Mouse (Mus musculus): Measurements from ENCODE around the gene Zfp36l2. TPM values are rescaled to one million over a fixed set of nuclear protein-coding genes. Genes with fewer than 3 reads are reported as not detected.

Zfp36l2 gene
- polyA plus RNA-seq, 1 experiment from 2014 or later, result 12.5 TPM

DNA sequence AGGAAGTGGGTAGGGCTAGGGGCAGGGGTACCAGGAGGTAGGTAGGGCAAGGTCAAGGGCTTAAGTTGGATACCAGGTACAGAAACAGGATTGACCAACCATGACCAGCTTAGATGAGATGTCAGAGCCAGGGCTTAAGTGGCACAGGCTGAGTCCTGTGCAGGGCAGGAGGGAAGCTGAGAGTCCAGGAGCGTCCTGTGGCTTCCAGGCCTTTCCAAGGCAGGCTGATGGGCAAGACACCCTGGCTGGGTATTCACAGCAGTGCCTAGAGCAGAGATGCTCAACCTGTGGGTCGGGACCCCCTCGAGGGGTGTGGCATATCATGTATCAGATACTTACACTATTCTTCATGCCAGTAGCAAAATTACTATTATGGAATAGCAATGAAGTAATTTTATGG is 22.0 kb downstream of the Zfp36l2 start:
- 94% methylated on average over 3 of the region's 3 CpGs for WGBS
- Histone ChIP-seq H3K27me3 (replicated peaks) (no peaks in the 10 kb centered on the region), H3K4me2 (replicated peaks) (no peak overlapping the region), H3K9me3 (no peaks in the 10 kb centered on the region), H3K4me3 (no peak overlapping the region), H3K36me3 (no peaks in the 10 kb centered on the region), H3K27ac (no peak overlapping the region), H3K9ac (no peak overlapping the region), H3K4me1 (no peaks in the 10 kb centered on the region)
- ATAC-seq (ENCODE audit: low FRiP score, low read depth), result no peak

DNA sequence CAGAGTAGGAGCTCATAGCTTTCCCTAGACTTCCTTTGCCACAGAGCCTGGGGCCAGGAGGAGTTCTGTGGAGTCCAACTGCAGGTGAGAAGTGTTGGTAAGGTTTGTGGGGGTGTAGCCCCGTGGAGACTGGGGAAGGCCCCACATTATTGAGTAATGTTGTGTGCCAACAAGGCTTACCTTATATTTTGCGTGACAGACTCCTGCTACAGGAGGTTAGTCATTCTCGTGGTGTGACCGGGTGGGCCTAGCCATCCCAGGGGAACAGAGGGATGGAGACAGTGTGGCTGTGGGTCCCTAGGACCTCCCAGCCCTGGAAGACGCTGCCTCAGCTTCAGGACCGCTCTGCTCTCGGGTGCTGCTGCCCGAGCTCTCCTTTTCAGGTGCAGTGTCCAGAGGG is 23.6 kb downstream of the Zfp36l2 start:
- Histone ChIP-seq H3K9me3 (no peaks in the 10 kb centered on the region), H3K9ac (no peak overlapping the region), H3K4me1 (no peaks in the 10 kb centered on the region), H3K36me3 (no peaks in the 10 kb centered on the region), H3K4me2 (replicated peaks) (no peak overlapping the region), H3K4me3 (no peak overlapping the region), H3K27ac (no peak overlapping the region), H3K27me3 (replicated peaks) (0 out of 2 replicates have a peak, but pooled peaks cover 3% of the 10 kb centered on the region)
- whole genome bisulfite sequencing, result 85% methylated on average over 8 of the region's 8 CpGs
- no peak for ATAC-seq (ENCODE audit: low FRiP score, low read depth)

DNA sequence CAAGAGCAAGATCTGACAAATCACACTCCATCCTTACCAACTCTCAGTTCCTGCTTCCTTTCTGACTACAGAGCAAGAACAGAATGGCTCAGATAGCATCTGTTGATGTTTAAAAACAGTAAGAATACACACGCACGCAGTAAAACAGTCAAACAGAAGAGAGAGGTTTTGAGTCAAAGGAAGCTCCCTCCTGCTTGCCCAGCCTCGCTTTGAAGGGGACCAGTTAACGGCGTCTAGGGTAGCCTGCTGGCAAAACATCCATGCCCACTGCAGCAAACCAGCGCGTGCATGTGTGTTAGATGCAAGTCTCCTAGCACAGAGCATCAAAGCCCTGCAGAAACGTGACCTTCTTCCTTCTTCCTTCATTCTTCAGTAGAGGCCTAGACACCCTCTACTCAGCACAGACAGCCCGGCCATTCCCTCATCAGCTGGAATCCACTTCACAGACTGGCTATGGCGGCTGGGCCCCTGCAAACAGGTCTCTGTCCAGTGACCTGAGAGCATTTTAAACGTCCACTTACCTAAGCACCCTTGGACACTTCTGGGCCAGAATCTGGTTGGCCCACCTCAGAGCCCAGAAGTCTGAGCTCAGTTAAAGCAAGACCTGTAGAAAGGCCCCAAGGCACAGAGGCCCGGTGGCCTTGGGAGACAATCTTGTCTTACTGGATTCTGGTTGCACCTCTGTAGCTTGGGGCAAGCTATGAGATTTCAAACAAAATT is 24.5 kb downstream of the Zfp36l2 start:
- Histone ChIP-seq H3K9me3 (no peaks in the 10 kb centered on the region), H3K27ac (no peak overlapping the region), H3K36me3 (no peaks in the 10 kb centered on the region), H3K9ac (no peak overlapping the region), H3K4me2 (replicated peaks) (no peak overlapping the region), H3K4me1 (no peaks in the 10 kb centered on the region), H3K4me3 (no peak overlapping the region), H3K27me3 (replicated peaks) (0 out of 2 replicates have a peak, but pooled peaks cover 3% of the 10 kb centered on the region)
- WGBS, result 76% methylated on average over 12 of the region's 12 CpGs
- no peak for ATAC-seq (ENCODE audit: low FRiP score, low read depth)

DNA sequence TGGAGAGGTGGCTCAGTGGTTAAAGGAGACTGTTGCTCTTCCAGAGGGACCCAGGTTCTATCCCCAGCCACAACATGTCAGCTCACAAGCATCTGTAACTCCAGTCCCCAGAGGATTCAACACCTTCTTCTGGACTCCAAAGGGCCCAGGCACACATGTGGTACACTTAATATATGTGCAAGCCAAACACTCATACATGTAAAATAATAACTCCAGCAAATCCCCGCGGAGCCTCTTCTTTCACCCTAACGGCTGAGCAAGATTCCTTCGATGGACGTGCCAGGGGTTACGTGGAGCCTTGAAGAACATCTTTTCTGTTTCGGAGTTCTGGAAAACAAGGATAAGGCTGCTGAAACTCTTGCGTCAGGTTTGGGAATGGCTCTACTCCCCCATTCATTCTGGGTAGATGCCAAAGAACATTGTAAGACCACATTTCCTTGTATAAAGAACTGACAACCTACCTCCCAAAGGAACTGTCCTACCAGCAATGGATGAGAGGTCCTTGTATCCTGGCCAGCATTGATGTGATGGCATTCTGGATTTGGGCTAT is 25.5 kb downstream of the Zfp36l2 start:
- ATAC-seq (ENCODE audit: low FRiP score, low read depth), result no peak
- no peak overlapping the region for H3K4me2 ChIP-seq (replicated peaks)

DNA sequence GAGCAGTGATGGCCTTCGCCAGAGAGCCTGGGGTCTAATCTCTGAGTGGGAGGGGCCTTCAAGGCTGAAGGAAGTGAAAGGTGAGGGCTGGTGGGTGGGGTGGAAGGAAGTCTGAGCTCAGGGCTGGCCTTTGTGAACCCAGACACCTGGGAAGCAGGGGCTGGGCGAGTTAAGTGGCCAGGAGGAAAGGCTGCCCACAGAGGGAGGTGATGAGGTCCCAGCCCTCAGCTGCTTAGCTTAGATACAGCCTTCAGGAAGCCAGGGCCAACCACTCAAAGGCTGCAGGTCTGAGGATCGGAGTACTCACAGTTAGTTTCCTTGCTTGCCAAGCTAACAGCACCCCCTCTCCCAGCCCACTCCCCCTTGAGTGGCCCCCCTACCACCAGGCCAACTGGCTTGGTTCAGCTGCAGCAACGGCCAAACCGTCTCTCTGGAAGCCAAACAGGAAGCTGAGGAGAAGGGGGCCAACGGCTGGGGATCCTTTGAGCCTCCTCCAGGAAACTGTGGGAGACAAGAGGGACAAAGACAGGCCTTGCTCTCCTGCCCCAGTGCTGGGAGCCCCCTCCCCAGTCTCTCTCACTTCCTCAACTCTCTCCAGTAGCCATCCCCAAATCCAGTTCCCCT is 26.4 kb downstream of the Zfp36l2 start:
- Histone ChIP-seq H3K4me2 (replicated peaks) (no peak overlapping the region), H3K36me3 (no peaks in the 10 kb centered on the region), H3K9me3 (no peaks in the 10 kb centered on the region), H3K4me3 (no peak overlapping the region), H3K9ac (no peak overlapping the region), H3K27ac (no peak overlapping the region), H3K27me3 (replicated peaks) (peaks cover 13% of the 10 kb centered on the region; the same call in 1 of the 2 replicates), H3K4me1 (peaks cover 5% of the 10 kb centered on the region; the same call in 1 of the 2 replicates)
- ATAC-seq (ENCODE audit: low FRiP score, low read depth), result no peak
- 56% methylated on average over 6 of the region's 6 CpGs for WGBS

More for the DNA sequence above, 25.5 kb downstream of the Zfp36l2 start:
- Histone ChIP-seq H3K9ac (no peak overlapping the region), H3K27ac (no peak overlapping the region), H3K9me3 (no peaks in the 10 kb centered on the region), H3K4me3 (no peak overlapping the region), H3K36me3 (no peaks in the 10 kb centered on the region), H3K27me3 (replicated peaks) (peaks cover 8% of the 10 kb centered on the region; the same call in 1 of the 2 replicates), H3K4me1 (peaks cover under 1% of the 10 kb centered on the region; the same call in 1 of the 2 replicates)
- WGBS, result 93% methylated on average over 8 of the region's 8 CpGs

DNA sequence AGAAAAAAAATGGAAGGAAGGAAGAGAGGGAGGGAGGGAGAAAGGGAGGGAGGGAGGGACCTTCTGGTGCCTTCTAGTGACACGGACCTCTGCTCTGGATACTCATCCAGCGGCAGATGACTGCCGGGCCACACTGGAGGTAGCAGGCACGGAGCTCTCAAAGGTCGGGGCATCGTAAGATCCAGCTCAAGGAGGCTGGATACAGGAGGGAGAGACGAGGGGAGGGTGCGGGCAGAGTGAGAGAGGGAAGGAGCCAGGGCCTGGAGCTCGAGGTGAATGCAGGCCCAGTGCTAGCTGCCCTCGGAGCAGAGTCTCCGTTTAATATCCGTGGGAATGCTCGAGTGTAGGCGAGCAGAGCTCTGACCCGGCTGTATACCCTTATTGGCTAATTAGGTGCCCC is 28.9 kb downstream of the Zfp36l2 start:
- 47% methylated on average over 15 of the region's 15 CpGs for WGBS

DNA sequence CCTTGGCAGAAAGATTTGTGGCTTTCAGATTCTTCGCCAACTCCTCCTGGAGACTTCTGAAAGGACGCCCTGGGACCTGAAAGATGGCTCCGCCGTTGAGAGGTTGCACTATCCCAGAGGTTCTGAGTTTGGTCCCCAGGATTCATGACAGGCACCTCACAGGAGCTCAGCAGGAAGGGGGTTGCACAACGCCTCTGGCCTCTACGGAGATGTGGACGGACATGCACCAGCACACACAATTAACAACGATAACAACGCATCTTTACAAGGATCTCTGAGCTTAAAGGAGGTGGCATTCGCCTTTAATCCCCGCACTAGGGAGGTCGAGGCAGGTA is 29.3 kb downstream of the Zfp36l2 start:
- no peak overlapping the region for H3K4me3 ChIP-seq
- no peak overlapping the region for H3K27ac ChIP-seq
- H3K27me3 ChIP-seq (replicated peaks), result peaks cover 14% of the 10 kb centered on the region; the same call in 1 of the 2 replicates
- peaks cover 8% of the 10 kb centered on the region; the same call in 1 of the 2 replicates for H3K4me1 ChIP-seq
- ATAC-seq (ENCODE audit: low FRiP score, low read depth), result no peak
- H3K4me2 ChIP-seq (replicated peaks), result no peak overlapping the region
- WGBS, result 86% methylated on average over 12 of the region's 12 CpGs
- no peaks in the 10 kb centered on the region for H3K36me3 ChIP-seq
- no peak overlapping the region for H3K9ac ChIP-seq
- H3K9me3 ChIP-seq, result no peaks in the 10 kb centered on the region

More for the DNA sequence above, 28.9 kb downstream of the Zfp36l2 start:
- Histone ChIP-seq H3K4me2 (replicated peaks) (no peak overlapping the region), H3K9ac (no peak overlapping the region), H3K4me3 (no peak overlapping the region), H3K27me3 (replicated peaks) (peaks cover 13% of the 10 kb centered on the region; the same call in 1 of the 2 replicates), H3K27ac (no peak overlapping the region), H3K4me1 (peaks cover 8% of the 10 kb centered on the region; the same call in 1 of the 2 replicates), H3K36me3 (no peaks in the 10 kb centered on the region), H3K9me3 (no peaks in the 10 kb centered on the region)
- ATAC-seq (ENCODE audit: low FRiP score, low read depth), result no peak

DNA sequence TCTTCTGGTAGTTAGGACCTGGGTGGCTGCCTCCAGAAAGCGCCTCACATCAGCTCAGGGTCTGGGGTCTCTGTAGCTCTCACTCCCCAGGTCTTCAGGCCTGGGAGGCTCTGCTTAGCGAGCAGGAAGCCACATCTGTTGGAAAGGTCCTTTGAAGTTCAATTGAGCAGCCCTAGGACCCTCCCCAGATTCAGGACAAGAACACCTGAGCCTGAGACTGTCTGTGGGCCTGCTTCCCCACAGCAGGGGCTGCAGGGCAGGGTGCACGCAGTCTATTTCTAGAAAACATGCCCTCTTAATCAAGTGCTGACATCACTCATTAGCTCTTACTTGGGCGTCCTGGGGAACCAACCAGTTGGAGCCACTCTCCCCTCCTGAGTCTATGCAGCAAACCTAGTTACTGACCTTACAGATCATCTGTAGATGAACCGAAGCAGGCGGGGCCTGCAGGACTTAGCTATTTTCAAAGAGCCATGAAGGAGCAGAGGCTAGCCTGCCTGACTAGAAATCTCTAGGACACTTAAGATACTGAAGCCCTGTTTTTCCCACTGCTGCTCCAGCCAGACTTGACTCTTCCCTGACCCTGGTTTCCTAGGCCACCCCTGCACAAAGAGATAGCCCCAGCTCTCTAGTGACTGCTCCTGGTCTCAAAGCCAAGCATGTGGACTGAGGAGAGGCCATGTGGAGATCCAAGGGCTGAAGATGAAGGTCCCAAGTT is 29.8 kb downstream of the Zfp36l2 start:
- peaks cover 17% of the 10 kb centered on the region; the same call in 1 of the 2 replicates for H3K27me3 ChIP-seq (replicated peaks)
- H3K4me2 ChIP-seq (replicated peaks), result no peak overlapping the region
- H3K36me3 ChIP-seq, result no peaks in the 10 kb centered on the region
- peaks cover 8% of the 10 kb centered on the region; the same call in 1 of the 2 replicates for H3K4me1 ChIP-seq
- H3K9me3 ChIP-seq, result no peaks in the 10 kb centered on the region
- no peak for ATAC-seq (ENCODE audit: low FRiP score, low read depth)
- H3K27ac ChIP-seq, result no peak overlapping the region
- no peak overlapping the region for H3K9ac ChIP-seq
- no peak overlapping the region for H3K4me3 ChIP-seq
- 56% methylated on average over 6 of the region's 6 CpGs for WGBS

DNA sequence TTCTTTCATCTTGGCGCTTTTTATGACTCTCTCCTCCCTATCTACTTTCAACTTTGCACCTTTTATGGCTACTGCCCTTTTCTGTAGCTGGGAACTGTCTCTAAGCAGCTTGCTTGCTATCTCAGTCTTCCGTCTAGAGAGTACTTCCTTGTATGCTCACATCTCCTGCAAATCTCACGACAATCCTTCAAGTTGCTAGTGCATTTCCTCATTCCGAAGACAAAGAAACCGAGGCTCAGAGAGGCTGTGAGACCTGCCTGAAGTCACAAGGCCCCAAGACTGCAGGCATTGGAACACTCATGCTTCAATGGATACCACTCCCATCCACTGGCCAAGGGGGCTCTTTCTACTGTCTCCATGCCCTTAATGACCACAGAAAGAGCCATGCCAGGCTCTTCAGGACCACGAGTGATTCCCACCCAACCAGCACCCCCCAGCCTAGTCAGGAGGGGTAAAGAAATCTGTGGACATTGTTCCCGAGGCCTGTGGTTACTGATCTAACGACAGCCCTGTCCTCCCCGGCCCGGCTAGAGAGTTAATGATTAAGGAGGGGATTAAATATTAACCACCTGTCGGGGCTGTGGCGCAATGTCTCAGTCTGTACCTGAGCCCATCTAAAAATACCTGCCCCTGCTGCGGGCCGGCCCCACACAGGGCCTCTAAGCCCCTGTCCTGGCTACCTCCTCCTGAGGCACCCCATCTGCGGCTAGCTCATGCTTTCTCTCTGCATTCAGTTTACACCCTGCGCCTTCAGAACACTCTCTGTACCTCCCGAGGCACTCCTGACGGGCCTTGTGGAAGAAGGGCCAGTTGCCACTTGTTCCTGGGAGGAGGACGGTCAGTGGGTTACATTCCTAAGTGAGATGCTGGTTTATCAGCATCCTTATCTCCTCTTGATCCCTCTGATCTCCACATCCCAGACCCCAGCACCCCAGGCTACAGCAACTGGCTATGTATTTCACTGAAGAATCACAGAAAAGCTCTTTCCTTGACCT is 30.7 kb downstream of the Zfp36l2 start:
- no peak overlapping the region for H3K27ac ChIP-seq
- WGBS, result 19% methylated on average over 19 of the region's 19 CpGs

DNA sequence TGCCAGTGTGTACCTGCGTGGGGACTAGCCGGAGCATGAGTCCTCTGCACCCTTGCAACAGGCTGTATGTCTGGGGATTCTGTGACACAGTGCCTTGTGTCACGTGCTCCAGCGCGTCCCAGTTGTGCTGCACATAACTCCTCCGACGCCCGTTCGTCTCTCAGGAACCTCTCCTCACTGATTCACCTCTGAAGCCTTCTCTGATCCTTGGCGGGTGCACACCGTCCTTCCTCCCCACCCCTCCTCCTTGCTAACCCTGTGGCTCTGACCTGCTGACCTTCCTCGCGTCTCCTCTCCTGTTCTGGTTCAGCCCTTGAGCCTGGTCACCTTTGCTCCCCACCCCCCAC is 31.5 kb downstream of the Zfp36l2 start:
- ATAC-seq (ENCODE audit: low FRiP score, low read depth), result no peak
- Histone ChIP-seq H3K27ac (no peak overlapping the region), H3K27me3 (replicated peaks) (peaks cover 19% of the 10 kb centered on the region; the same call in 1 of the 2 replicates), H3K4me1 (peaks cover 8% of the 10 kb centered on the region; the same call in 1 of the 2 replicates), H3K4me3 (no peak overlapping the region), H3K36me3 (no peaks in the 10 kb centered on the region), H3K4me2 (replicated peaks) (no peak overlapping the region), H3K9me3 (no peaks in the 10 kb centered on the region), H3K9ac (no peak overlapping the region)
- 32% methylated on average over 13 of the region's 13 CpGs for WGBS

More for the DNA sequence above, 30.7 kb downstream of the Zfp36l2 start:
- Histone ChIP-seq H3K4me1 (peaks cover 8% of the 10 kb centered on the region; the same call in 1 of the 2 replicates), H3K4me3 (no peak overlapping the region), H3K9ac (no peak overlapping the region), H3K4me2 (replicated peaks) (no peak overlapping the region), H3K27me3 (replicated peaks) (peaks cover 17% of the 10 kb centered on the region; the same call in 1 of the 2 replicates), H3K36me3 (no peaks in the 10 kb centered on the region), H3K9me3 (no peaks in the 10 kb centered on the region)
- no peak for ATAC-seq (ENCODE audit: low FRiP score, low read depth)

DNA sequence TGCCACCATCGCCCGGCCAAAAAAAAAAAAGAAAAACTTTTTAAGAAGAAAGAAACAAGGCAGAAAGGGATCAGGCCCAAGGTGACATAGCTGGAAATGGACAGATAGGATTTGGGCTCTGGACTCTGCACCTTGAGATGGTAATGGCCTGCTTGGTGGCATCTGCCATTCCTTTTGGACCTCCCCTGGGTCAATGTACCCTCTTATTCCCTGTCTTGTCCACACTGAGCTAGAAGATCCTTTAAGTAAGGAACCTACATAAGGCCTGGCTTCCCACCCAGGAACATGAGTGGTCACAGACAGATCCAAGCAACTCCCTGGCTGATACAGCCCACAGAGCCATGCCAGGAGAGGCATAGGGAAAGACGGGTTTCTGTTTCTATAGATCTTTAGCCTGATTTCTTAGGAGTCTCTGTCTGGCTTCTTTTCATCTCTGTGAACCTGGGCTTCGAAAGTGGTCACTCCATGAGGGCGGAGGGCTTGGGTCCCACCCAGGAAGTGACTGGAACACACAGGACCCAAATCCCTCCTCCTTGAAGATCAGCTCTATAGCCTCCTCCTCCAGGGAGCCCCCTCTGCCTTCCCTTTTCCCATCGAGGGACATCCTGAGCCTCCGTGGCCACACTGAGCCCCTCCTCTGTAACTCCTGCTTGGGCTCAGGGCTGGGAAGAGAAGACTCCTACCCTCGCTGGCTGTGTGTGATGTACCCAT is 32.1 kb downstream of the Zfp36l2 start:
- peaks cover 8% of the 10 kb centered on the region; the same call in 1 of the 2 replicates for H3K4me1 ChIP-seq
- H3K9ac ChIP-seq, result no peak overlapping the region
- H3K27ac ChIP-seq, result no peak overlapping the region
- no peak for ATAC-seq (ENCODE audit: low FRiP score, low read depth)
- H3K9me3 ChIP-seq, result no peaks in the 10 kb centered on the region
- no peak overlapping the region for H3K4me3 ChIP-seq
- no peak overlapping the region for H3K4me2 ChIP-seq (replicated peaks)
- H3K27me3 ChIP-seq (replicated peaks), result peaks cover 19% of the 10 kb centered on the region; the same call in 1 of the 2 replicates
- WGBS, result 76% methylated on average over 8 of the region's 8 CpGs
- H3K36me3 ChIP-seq, result no peaks in the 10 kb centered on the region
